Mouse (Mus musculus) embryo, embryonic 11.5 days (tissue): Measurements from ENCODE around the gene St6galnac6.
A peak's percentile ranks its signal among the peaks of the same experiment; 100 is the strongest.

Experiments
- DNase-seq: peaks from one replicate; pipeline ENCODE4 v3.0.0-alpha.2; 2012; ENCODE audit warnings: low read depth, low spot score

St6galnac6 gene

GRCm38 (mm10) chr2:32585149-32585714 is 14.3 kb upstream of the St6galnac6 start:
- no peak for DNase-seq

DNA sequence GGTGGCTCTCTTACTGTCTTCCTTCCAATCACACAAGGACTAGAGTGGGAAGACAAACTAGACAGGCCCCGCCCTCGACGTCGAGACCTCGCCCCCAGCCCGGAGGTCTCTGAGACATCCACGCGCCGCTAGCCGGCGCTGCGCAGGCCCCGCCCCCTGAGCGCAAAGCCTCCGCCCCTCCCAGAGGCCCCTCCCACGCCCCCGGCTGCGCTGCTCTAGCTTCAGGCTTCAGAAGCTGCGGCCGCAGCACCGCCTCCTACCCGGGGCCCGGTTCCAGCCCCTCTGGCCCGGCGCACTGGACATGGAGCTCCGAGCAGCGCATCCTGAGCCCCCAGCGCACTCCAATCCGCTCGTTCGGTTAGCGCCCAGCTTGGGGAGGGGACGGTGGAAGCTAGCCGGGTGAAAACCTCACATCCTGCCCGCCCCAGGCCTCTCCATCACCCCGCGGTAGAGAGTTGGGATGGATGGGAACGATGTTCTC is 12.6 kb upstream of the St6galnac6 start, which contains the start of gene St6galnac4:
St6galnac4 (plus strand) TSS at position 225 of the 481 bp plus-strand sequence.
- DNase-seq: peak; percentile 93

- DNase-seq: no peak
These were observed 11.7 kb upstream of the St6galnac6 start for GRCm38 (mm10) chr2:32587731-32588321.

DNA sequence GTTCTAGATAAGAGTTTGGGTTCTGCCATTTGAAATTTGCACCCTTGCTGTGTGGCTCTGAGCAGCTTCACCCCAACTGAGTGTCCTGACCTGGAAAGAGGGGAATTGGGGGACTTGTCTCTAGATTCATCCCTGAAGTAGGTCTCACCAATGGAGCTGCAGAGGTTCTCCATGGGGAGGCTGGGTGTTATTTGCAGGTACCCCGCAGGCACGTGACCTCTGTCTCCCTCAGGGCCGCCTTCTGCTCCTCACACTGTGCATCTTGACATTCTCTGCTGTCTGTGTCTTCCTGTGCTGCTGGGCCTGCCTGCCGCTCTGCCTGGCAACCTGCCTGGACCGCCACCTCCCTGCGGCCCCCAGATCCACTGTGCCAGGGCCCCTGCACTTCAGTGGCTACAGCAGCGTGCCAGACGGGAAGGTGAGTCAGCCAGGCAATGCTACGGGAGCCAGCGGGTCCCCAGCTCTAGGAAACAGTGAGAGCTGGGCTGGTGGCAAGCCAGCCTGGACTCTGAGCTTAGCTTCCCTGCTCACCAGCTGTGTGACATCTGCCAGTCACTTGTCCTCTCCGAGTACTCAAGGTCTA is 10.2 kb upstream of the St6galnac6 start:
- no peak for DNase-seq

- DNase-seq: no peak
These were observed 9.3 kb upstream of the St6galnac6 start for GRCm38 (mm10) chr2:32590224-32590623.

DNA sequence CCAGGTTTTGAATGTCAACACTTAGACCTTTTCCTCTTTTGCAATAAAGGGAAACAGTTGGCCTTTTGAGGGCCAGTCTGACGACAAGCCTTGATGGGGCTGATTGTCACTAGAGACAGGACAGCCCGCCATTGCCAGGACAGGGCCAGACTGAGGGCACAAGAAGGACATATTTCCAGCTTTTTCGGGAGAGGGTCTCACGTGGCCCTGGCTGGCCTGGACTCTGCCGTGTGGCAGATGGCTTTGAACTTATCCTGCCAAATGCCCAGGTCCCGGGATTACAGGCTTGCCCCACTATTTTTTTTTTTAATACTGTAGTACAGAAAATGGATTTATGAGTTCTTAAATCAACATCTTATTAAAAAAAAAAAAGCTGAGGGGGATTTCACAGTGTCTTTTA is 8.3 kb upstream of the St6galnac6 start:
- no peak for DNase-seq

GRCm38 (mm10) chr2:32596725-32597124 is 2.8 kb upstream of the St6galnac6 start:
- DNase-seq: no peak

- DNase-seq: no peak
These were observed 2.3 kb upstream of the St6galnac6 start for GRCm38 (mm10) chr2:32597248-32597647.

DNA sequence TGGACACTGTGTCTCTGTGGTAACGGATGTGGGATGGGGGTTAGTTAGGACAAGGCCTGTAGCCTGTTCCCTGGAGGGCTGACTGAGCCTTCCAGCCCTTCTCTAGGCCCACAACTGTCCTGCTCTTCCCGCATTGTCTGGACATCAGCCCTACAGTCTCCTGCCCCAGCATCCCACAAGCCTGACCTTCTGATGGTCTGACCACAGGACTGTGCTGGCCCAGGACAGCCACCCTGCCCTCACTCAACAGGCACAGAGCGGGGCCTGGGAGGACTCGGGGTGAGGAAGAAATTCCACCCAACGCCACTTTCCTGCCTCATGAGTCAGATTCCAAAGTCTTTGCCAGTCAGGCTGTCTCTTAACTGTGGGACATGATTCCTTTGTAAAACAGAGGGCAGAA is 1.8 kb upstream of the St6galnac6 start:
- no peak for DNase-seq

DNA sequence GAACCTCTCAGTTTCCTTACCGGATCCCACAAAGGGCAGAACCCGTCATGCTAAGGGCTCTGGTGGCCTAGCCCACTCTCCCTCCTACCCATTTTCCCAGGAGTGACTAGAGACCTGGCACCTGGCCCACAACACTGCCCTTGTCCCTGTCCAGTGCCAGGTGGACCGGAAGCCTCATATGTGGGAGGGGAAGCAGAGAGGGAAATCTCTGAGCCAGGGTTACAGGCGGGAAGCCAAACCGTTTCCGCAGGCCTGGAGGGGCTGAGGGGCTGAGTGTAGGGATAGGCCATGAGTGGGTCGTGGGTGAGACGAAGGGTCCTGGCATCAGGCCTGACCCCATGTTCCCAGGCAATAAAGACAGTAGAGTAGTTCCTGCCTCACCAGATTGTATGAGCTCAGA is 1.0 kb upstream of the St6galnac6 start:
- no peak for DNase-seq

DNA sequence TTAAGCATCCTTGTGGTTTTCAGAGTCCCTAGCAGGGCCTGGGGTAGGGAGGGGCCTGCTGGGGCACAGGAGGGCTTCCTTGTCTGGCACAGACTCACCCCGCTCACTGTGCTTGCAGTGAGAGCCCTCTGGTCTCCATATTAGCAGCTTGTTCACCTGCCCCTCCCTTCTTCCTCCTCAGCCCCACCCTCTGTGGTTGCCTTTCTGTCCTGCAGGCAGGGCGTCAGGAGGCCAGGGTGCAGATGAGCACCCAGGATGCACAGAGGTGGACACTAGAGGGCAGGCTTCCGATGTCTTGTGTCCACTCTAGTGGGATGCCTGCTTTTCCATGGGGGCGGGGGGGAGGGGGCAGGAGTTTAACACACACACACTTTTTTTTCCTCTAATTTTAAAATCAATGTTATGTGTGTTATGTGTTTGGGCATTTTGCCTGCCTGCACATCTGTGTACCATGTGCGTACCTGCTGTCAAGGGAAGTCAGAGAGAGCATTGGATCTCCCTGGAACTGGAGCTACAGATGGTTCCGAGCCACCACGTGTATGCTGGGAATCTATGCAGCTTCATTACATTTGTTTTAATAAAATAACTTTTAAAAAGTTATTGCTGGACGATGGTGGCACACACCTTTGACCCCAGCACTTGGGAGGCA is 2.0 kb downstream of the St6galnac6 start:
- DNase-seq: no peak

DNA sequence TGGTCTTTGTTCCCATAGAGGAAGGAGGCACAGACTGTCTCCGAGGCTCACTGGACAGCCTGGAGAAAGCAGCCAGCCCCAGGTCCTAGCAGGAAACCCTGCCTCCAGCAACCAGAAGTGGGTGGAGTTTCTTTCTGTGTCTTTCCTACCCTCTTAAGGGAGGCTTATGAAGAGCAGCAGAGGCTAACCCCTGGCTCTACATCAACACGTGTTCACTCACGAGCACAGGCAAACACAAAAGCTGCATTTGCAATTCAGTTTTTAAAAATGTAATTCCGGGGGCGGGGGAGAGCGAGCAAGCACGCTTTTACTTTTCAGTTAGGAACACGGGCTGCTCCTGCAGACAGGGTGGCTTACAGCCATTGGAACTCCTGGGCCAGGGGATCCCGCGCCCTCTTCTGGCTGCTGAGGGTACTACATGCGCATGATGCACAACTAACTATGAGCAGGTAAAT is 3.1 kb downstream of the St6galnac6 start:
- DNase-seq: peak; percentile 60

DNA sequence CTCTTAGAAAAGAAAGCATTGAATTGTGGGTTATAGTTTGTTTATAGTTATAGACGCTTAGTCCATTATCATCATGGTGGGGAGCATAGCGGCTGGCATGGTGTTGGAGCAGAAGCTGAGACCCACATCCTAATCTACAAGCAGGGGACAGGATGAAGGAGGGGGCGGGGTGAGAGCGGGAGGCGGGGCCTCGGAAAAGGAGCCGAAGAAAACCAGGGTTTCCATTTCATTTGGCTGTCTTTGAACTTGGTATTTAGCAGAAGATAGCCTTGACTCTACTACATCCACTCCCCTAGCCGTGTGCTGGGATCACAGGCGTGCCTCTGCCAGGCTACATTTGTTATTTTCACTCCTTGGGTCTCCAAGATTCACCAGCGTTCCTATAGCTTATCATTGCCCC is 5.1 kb downstream of the St6galnac6 start:
- no peak for DNase-seq

- peak; percentile 79 for DNase-seq
These were observed 6.9 kb downstream of the St6galnac6 start for GRCm38 (mm10) chr2:32606161-32607142.

DNA sequence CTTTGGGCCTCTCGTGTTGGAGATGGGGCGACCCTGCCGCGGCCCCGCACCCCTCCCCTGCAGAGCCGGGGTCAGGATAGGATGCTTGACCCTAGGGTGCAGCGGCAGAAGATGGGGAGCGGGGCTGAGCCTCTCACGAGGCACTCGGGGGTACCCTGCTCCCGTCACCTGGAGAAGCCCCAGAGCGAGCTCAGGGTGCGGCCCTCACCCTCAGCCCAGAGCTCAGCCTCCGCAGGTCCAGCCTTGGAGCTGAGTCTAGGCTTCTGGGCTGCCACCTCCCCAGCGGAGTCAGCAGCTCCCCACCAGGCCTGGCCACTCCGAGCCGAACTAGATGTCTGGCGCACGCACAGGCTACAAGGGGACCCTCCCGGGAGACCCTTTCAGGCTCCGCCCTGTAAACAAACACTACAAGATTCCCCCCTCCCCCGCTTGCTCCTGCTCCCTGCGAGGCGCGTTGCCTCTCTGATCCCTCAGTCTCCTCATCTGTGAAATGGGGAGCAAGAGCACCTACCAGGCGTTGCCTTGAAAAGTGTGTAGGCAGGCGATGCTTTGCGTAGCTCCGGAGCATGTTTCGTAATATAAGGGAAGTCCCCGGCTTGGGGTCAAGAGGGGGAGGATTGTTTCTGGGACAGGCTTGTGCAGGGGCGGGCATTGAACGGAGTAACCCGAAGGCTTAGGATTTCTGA is 7.9 kb downstream of the St6galnac6 start:
- no peak for DNase-seq

DNA sequence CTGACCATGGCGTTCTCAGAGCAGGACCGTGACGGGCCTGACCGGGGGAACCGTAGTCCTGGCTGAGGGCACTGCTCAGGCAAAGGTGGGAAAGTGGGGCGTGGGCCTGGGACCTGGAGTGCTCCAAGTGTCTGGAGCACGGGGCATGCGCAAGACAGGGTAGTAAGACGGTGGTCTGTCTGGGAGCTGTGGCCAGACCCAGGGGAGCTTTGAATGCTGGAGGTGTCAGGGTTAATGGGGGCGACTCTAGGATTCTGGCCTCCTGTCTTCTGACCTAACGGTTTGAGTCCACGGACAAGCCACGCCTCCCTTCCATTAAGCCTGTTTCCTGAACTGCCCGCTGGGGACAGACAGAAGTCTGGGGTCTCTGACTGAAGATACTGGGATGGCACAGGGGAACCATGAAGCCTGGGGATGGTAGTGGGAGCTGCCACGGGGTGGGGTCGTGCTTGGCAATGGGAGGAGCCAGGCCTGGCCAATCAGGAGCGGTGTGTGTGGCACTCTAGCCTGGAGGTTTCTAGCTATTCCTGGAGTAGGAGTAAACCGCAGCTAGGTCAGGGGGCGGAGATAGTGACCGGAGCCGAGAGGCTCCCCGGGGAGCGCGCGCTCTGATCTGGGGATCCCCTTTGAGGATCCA is 8.8 kb downstream of the St6galnac6 start:
- DNase-seq: peak; percentile 46

- no peak for DNase-seq
These were observed 9.4 kb downstream of the St6galnac6 start for GRCm38 (mm10) chr2:32608778-32609435.

DNA sequence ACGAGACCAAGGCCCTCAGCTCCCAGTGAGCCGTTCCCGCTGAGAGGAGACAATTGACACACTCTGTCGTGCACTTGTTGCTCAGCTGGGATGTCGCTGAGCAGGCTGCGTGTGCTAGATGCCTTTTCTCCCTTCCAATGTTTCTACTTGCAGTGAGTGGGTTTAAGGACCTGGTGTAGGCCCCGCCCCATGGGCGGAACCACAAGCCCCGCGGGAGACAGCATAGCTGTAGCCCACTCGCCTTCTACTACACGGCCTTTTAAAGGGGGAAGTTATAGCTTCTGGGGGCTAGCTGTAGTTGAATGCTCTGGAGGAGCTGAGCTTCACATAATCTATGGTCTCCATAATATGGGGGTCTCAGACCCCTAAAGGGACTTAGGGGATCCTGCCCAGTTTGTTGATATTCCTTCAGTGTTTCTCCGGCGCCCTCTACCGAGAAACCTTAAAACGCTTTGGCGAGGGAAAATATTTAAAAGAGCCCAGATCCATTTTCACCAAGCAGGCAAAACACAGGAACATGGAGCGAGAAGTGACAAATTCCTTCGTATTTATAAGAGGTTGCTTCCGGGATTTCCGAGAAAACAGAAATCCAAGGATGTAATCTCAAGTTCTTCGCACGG is 11.2 kb downstream of the St6galnac6 start:
- no peak for DNase-seq

GRCm38 (mm10) chr2:32612274-32612673 is 12.8 kb downstream of the St6galnac6 start:
- DNase-seq: no peak
